ENCODE assay signal across 21 mouse cellular contexts in the genomic region with DNA sequence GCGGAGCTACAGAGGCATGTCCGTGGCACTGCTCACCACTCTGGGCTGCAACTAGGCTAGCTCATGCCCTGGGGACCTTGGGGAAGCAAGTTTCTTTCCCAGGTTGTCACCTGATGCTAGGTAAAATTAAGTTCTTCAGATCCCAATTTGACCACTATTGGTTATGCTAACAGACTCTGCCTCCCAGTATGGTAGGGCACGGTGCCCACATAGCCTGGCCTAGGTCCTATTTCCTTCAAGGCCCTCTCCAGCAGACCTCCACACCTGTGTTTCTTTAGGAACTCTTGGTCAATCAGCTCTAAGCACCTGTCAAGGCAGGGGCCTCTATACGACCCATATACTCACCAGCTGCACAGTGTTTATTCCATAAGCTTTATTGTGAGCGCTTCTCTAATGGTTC.
DNase-seq lines count a peak whose midpoint lies in the region; ATAC-seq lines count a peak whose summit lies in the region.
"Had no signal": no experiment of that assay in that cellular context is flagged by ENCODE, and none has a peak within 500 bp of the region (broad histone marks: within the 10 kb centered on the region; RNA-seq: fewer than 3 reads in every experiment).

No protein-coding gene starts in this region.

- DNase-seq in cerebellum, adult 18-20 months, result peak; percentile 51
- DNase-seq in cerebellum, adult 8-10 months, result no peak
- peak; percentile 68 to 73 for DNase-seq in cerebellum, postnatal 10 days
- no peak for DNase-seq in cerebellum, adult 11 months
- DNase-seq: adrenal gland, postnatal 10 days; adrenal gland, postnatal 36 days; gastrocnemius, postnatal 10 days; gastrocnemius, postnatal 36 days; heart, adult 2 months; kidney, adult 2 months had no signal

- no peaks in the 10 kb centered on the region for H3K9me3 ChIP-seq in neural tube, embryonic 13.5 days
- no peaks in the 10 kb centered on the region for H3K9me3 ChIP-seq in neural tube, embryonic 15.5 days (replicated peaks)
- H3K9me3 ChIP-seq: forebrain, embryonic 10.5 days; forebrain, embryonic 13.5 days; G1E; heart, embryonic 10.5 days; hindbrain, embryonic 12.5 days; hindbrain, embryonic 15.5 days had no signal

- 92% methylated on average over 5 of the region's 5 CpGs for WGBS in neural tube, embryonic 13.5 days
- 94% methylated on average over 5 of the region's 5 CpGs for WGBS in neural tube, embryonic 15.5 days

- H3K4me3 ChIP-seq in neural tube, embryonic 13.5 days, result no peak overlapping the region
- H3K4me3 ChIP-seq in neural tube, embryonic 15.5 days (replicated peaks), result no peak overlapping the region
- H3K4me3 ChIP-seq: forebrain, embryonic 10.5 days; forebrain, embryonic 13.5 days; heart, adult 2 months; heart, embryonic 10.5 days; hindbrain, embryonic 12.5 days; hindbrain, embryonic 15.5 days had no signal

- H3K27ac ChIP-seq in neural tube, embryonic 13.5 days (replicated peaks), result 0 out of 2 replicates have a peak overlapping the region, but pooled peaks have one; percentile 18
- no peak overlapping the region for H3K27ac ChIP-seq in neural tube, embryonic 15.5 days (replicated peaks)
- H3K27ac ChIP-seq: forebrain, embryonic 10.5 days; forebrain, embryonic 13.5 days; heart, adult 2 months; heart, embryonic 10.5 days; hindbrain, embryonic 12.5 days; hindbrain, embryonic 15.5 days had no signal

- H3K36me3 ChIP-seq in neural tube, embryonic 13.5 days, result peaks cover 97% of the 10 kb centered on the region
- peaks cover 87% of the 10 kb centered on the region for H3K36me3 ChIP-seq in neural tube, embryonic 15.5 days

- H3K9ac ChIP-seq in neural tube, embryonic 13.5 days, result no peak overlapping the region
- no peak overlapping the region for H3K9ac ChIP-seq in neural tube, embryonic 15.5 days (replicated peaks)
- H3K9ac ChIP-seq: forebrain, embryonic 13.5 days; hindbrain, embryonic 12.5 days; hindbrain, embryonic 15.5 days had no signal

- no peak overlapping the region for H3K4me2 ChIP-seq in neural tube, embryonic 13.5 days
- H3K4me2 ChIP-seq in neural tube, embryonic 15.5 days, result no peak overlapping the region
- H3K4me2 ChIP-seq: forebrain, embryonic 13.5 days; hindbrain, embryonic 12.5 days; hindbrain, embryonic 15.5 days had no signal

- ATAC-seq in neural tube, embryonic 13.5 days (ENCODE audit: low read depth), result no peak
- no peak for ATAC-seq in neural tube, embryonic 15.5 days (ENCODE audit: low FRiP score)
- ATAC-seq: intestine, postnatal 0 days; Patski had no signal

- H3K4me1 ChIP-seq in neural tube, embryonic 13.5 days (replicated peaks), result no peaks in the 10 kb centered on the region
- H3K4me1 ChIP-seq in neural tube, embryonic 15.5 days, result peaks cover 2% of the 10 kb centered on the region; the same call in 1 of the 2 replicates
- H3K4me1 ChIP-seq: forebrain, embryonic 10.5 days; heart, embryonic 10.5 days; hindbrain, embryonic 12.5 days had no signal

- no peaks in the 10 kb centered on the region for H3K27me3 ChIP-seq in neural tube, embryonic 13.5 days
- no peaks in the 10 kb centered on the region for H3K27me3 ChIP-seq in neural tube, embryonic 15.5 days (replicated peaks)
- H3K27me3 ChIP-seq: CH12.LX; forebrain, embryonic 13.5 days; hindbrain, embryonic 12.5 days; hindbrain, embryonic 15.5 days; Patski had no signal

Comparison
In these comparisons a context has a peak if more than half of its experiments do, and no peak if none do; other contexts are left out.
1. DNase-seq: peak in cerebellum, adult 18-20 months (2 of 2) and cerebellum, postnatal 10 days (2 of 2); none in cerebellum, adult 8-10 months (single experiment) and cerebellum, adult 11 months (single experiment).